Mouse (Mus musculus) yolk sac, embryonic 10.5 days (tissue): ENCODE measurements around the gene Upf3b.
A peak's percentile ranks its signal among the peaks of the same experiment; 100 is the strongest.

Experiments
- DNase-seq: peaks from one replicate; pipeline ENCODE4 v3.0.0-alpha.2; 2017; ENCODE audit warnings: low spot score

Gene Upf3b

GRCm38 (mm10) chrX:37076651-37077050 lies 33.5 kb downstream of the Upf3b start:
- DNase-seq: no peak

GRCm38 (mm10) chrX:37074262-37074892 lies 35.7 kb downstream of the Upf3b start:
- DNase-seq: no peak

GRCm38 (mm10) chrX:37068766-37069165 lies 41.4 kb downstream of the Upf3b start:
- DNase-seq: no peak

GRCm38 (mm10) chrX:37067299-37067698 lies 42.8 kb downstream of the Upf3b start:
- no peak for DNase-seq

- no peak for DNase-seq
These were observed 46.2 kb downstream of the Upf3b start for GRCm38 (mm10) chrX:37063902-37064301.

- DNase-seq: peak; percentile 1
These were observed 61.0 kb downstream of the Upf3b start for GRCm38 (mm10) chrX:37048890-37049823.

- DNase-seq: peak; percentile 1
These were observed 61.8 kb downstream of the Upf3b start, which contains the start of gene Sowahd for GRCm38 (mm10) chrX:37048066-37048889. Gene Sowahd, plus strand, starts transcription at chrX:37048845.

- peak; percentile 6 for DNase-seq
These were observed 67.4 kb downstream of the Upf3b start for GRCm38 (mm10) chrX:37042726-37043125.
